Mouse (Mus musculus): ENCODE data around the gene Stk40.

GRCm38 (mm10) chr4:126115411-126115810, 11.7 kb downstream of the Stk40 start:
- no peak for TF ChIP-seq CTCF (IDR thresholded peaks at IDR 0.05)
- TF ChIP-seq EP300 (IDR thresholded peaks at IDR 0.05), result no peak
